ENCODE assay signal across 26 mouse cellular contexts in genomic region chr6:40133436-40133835, GRCm38 (mm10).
"Had no signal": no experiment of that assay in that cellular context is flagged by ENCODE, and none has a peak within 500 bp of the region (broad histone marks: within the 10 kb centered on the region; RNA-seq: fewer than 3 reads in every experiment).

No protein-coding gene starts in this region.

- H3K36me3 ChIP-seq: embryonic facial prominence, embryonic 10.5 days; embryonic facial prominence, embryonic 12.5 days; embryonic facial prominence, embryonic 13.5 days; embryonic facial prominence, embryonic 15.5 days; forebrain, embryonic 10.5 days; forebrain, embryonic 12.5 days; forebrain, embryonic 15.5 days had no signal

- H3K9ac ChIP-seq: embryonic facial prominence, embryonic 12.5 days; embryonic facial prominence, embryonic 13.5 days; embryonic facial prominence, embryonic 15.5 days; forebrain, embryonic 12.5 days; forebrain, embryonic 13.5 days; forebrain, embryonic 15.5 days; forebrain, postnatal 0 days had no signal

- H3K9me3 ChIP-seq: embryonic facial prominence, embryonic 10.5 days; embryonic facial prominence, embryonic 12.5 days; embryonic facial prominence, embryonic 13.5 days; embryonic facial prominence, embryonic 15.5 days; forebrain, embryonic 10.5 days; forebrain, embryonic 12.5 days; forebrain, embryonic 13.5 days; forebrain, embryonic 15.5 days had no signal

- H3K4me2 ChIP-seq: embryonic facial prominence, embryonic 12.5 days; embryonic facial prominence, embryonic 13.5 days; embryonic facial prominence, embryonic 15.5 days; forebrain, embryonic 12.5 days; forebrain, embryonic 13.5 days; forebrain, embryonic 15.5 days had no signal

- DNase-seq: cerebellum, adult 9-10 months; cerebellum, adult 9-11 months; cerebellum, postnatal 10 days; cerebellum, postnatal 14 days; cerebellum, postnatal 25 days; cerebellum, postnatal 36 days; embryo, embryonic 11 days; forebrain, postnatal 0 days; gastrocnemius, adult 2 months; gastrocnemius, postnatal 10 days; gastrocnemius, postnatal 14 days; gastrocnemius, postnatal 25 days; gastrocnemius, postnatal 36 days; heart, adult 18-20 months; heart, adult 2 months had no signal

- H3K27me3 ChIP-seq: embryonic facial prominence, embryonic 12.5 days; embryonic facial prominence, embryonic 13.5 days; embryonic facial prominence, embryonic 15.5 days; forebrain, embryonic 12.5 days; forebrain, embryonic 13.5 days; forebrain, embryonic 15.5 days had no signal

- H3K4me1 ChIP-seq: embryonic facial prominence, embryonic 12.5 days; embryonic facial prominence, embryonic 13.5 days; embryonic facial prominence, embryonic 15.5 days had no signal

- H3K27ac ChIP-seq: embryonic facial prominence, embryonic 10.5 days; embryonic facial prominence, embryonic 12.5 days; embryonic facial prominence, embryonic 13.5 days; embryonic facial prominence, embryonic 15.5 days; forebrain, embryonic 10.5 days; forebrain, embryonic 12.5 days; forebrain, embryonic 13.5 days; forebrain, embryonic 15.5 days; gastrocnemius, adult 2 months; heart, adult 2 months had no signal

- H3K4me3 ChIP-seq: embryonic facial prominence, embryonic 10.5 days; embryonic facial prominence, embryonic 12.5 days; embryonic facial prominence, embryonic 13.5 days; embryonic facial prominence, embryonic 15.5 days; erythroblast, embryonic 14.5 days; forebrain, embryonic 10.5 days; forebrain, embryonic 12.5 days; forebrain, embryonic 13.5 days; forebrain, embryonic 15.5 days; gastrocnemius, adult 2 months; heart, adult 2 months had no signal

- ATAC-seq: forebrain, embryonic 13.5 days; forebrain, embryonic 14.5 days; forebrain, embryonic 15.5 days; forebrain, embryonic 16.5 days; forebrain, postnatal 0 days had no signal
